Mouse (Mus musculus): ENCODE results near the gene Elk4. TPM values are rescaled to one million over a fixed set of nuclear protein-coding genes. Genes with fewer than 3 reads are reported as not detected.

Elk4 gene
- total and polyA plus RNA-seq, 3 experiments, result 16.8 to 18.9 (median 17.4) TPM

GRCm38 (mm10) chr1:131961004-131961403 lies 46.4 kb upstream of the Elk4 start:
- no peak overlapping the region for H3K4me3 ChIP-seq (replicated peaks in 1 of 3; ENCODE audit: low read depth in 2 of 3, low read length in 2 of 3, poor library complexity in 1 of 3)
- DNase-seq (ENCODE audit: extremely low read depth), result no peak
- no peak overlapping the region for H3K27ac ChIP-seq (ENCODE audit: insufficient read depth, low read depth)
- no peaks in the 10 kb centered on the region for H3K79me2 ChIP-seq (replicated peaks; ENCODE audit: control insufficient read depth, extremely low read depth, insufficient read depth, poor library complexity, severe bottlenecking)
- TF ChIP-seq UBTF (IDR thresholded peaks at IDR 0.05; ENCODE audit: low read depth, low read length), result no peak
- no peak for TF ChIP-seq ZMIZ1 (IDR thresholded peaks at IDR 0.05; ENCODE audit: low read depth, low read length)
- no peak for TF ChIP-seq POLR2A (IDR thresholded peaks at IDR 0.05; ENCODE audit: low read depth, low read length)
- no peak for TF ChIP-seq BHLHE40 (IDR thresholded peaks at IDR 0.05; ENCODE audit: low read depth, low read length)
- TF ChIP-seq MEF2A (IDR thresholded peaks at IDR 0.05; ENCODE audit: borderline replicate concordance, low read depth, low read length), result no peak
- TF ChIP-seq SMC3 (IDR thresholded peaks at IDR 0.05; ENCODE audit: low read depth, low read length), result no peak
- no peak for TF ChIP-seq TCF12 (IDR thresholded peaks at IDR 0.05; ENCODE audit: low read depth, low read length)
- no peak for TF ChIP-seq ZKSCAN1 (IDR thresholded peaks at IDR 0.05; ENCODE audit: borderline replicate concordance, low read depth, low read length)
- no peak for TF ChIP-seq PAX5 (IDR thresholded peaks at IDR 0.05; ENCODE audit: low read length)
- TF ChIP-seq NELFE (IDR thresholded peaks at IDR 0.05; ENCODE audit: low read depth, low read length), result no peak
- dilution Hi-C loops (cut with MboI; ENCODE audit: extremely low pct_ligation_motif_present, extremely low pct_unique_long_range_greater_than_20kb, low sequenced_read_pairs) (no loop called here), in situ Hi-C loops (cut with MboI; ENCODE audit: low pct_ligation_motif_present, low pct_unique_long_range_greater_than_20kb, low sequenced_read_pairs) (no loop called here)
- peaks cover 70% of the 10 kb centered on the region for H3K27me3 ChIP-seq (replicated peaks)
- H3K4me1 ChIP-seq (ENCODE audit: control insufficient read depth in 1 of 2, insufficient read depth in 2 of 2), result peaks cover 15 to 23% of the 10 kb centered on the region in 2 experiments; a peak in 3 of 4 replicates
- no peaks in the 10 kb centered on the region for H3K9me3 ChIP-seq (replicated peaks; ENCODE audit: low read length)
- no peaks in the 10 kb centered on the region for H3K36me3 ChIP-seq (replicated peaks in 1 of 2; ENCODE audit: control insufficient read depth in 1 of 2, insufficient read depth in 1 of 2, low read length in 1 of 2)
- no peak overlapping the region for H3K9ac ChIP-seq (ENCODE audit: insufficient read depth, low read depth)
- H3K4me2 ChIP-seq (ENCODE audit: insufficient read depth, low read depth, poor library complexity, severe bottlenecking), result no peak overlapping the region

GRCm38 (mm10) chr1:131962606-131963084 lies 44.8 kb upstream of the Elk4 start, which contains the start of gene Slc45a3:
Gene Slc45a3 (plus strand): TSS chr1:131962967.
- Histone ChIP-seq H3K9me3 (replicated peaks; ENCODE audit: low read length) (no peaks in the 10 kb centered on the region), H3K27ac (ENCODE audit: insufficient read depth, low read depth) (no peak within 1 kb of the TSS), H3K79me2 (replicated peaks; ENCODE audit: control insufficient read depth, extremely low read depth, insufficient read depth, poor library complexity, severe bottlenecking) (no peaks in the 10 kb centered on the region), H3K4me1 (ENCODE audit: control insufficient read depth in 1 of 2, insufficient read depth in 2 of 2) (peaks cover 4 to 7% of the 10 kb centered on the region in 2 experiments; a peak in 3 of 4 replicates), H3K4me2 (ENCODE audit: insufficient read depth, low read depth, poor library complexity, severe bottlenecking) (peak within 1 kb of the TSS; percentile 83), H3K36me3 (replicated peaks in 1 of 2; ENCODE audit: control insufficient read depth in 1 of 2, insufficient read depth in 1 of 2, low read length in 1 of 2) (no peaks in the 10 kb centered on the region), H3K9ac (ENCODE audit: insufficient read depth, low read depth) (peak within 1 kb of the TSS; percentile 27), H3K4me3 (replicated peaks in 1 of 3; ENCODE audit: low read depth in 2 of 3, low read length in 2 of 3, poor library complexity in 1 of 3) (peak within 1 kb of the TSS in 2 of 3 experiments; percentile 47 to 72), H3K27me3 (replicated peaks) (peaks cover 79% of the 10 kb centered on the region)
- no peak for DNase-seq (ENCODE audit: extremely low read depth)
- TF ChIP-seq TCF12 (IDR thresholded peaks at IDR 0.05; ENCODE audit: low read depth, low read length) (no peak), JUND (conservative IDR thresholded peaks at IDR 0.05; ENCODE audit: low read depth, low read length) (no peak), SIN3A (IDR thresholded peaks at IDR 0.05; ENCODE audit: low read length) (peak; percentile 43; the same call in 1 of the 2 replicates), NRF1 (IDR thresholded peaks at IDR 0.05; ENCODE audit: low read depth, low read length) (peak; percentile 68), E2F4 (IDR thresholded peaks at IDR 0.05; ENCODE audit: insufficient replicate concordance, low read depth, low read length) (no peak), ZC3H11A (IDR thresholded peaks at IDR 0.05; ENCODE audit: low read depth, low read length) (no peak)
- dilution Hi-C loops (cut with MboI; ENCODE audit: extremely low pct_ligation_motif_present, extremely low pct_unique_long_range_greater_than_20kb, low sequenced_read_pairs), result no loop called here
- in situ Hi-C loops (cut with MboI; ENCODE audit: low pct_ligation_motif_present, low pct_unique_long_range_greater_than_20kb, low sequenced_read_pairs), result no loop called here
